Mouse (Mus musculus): ENCODE results near the gene Lgals9. TPM values are rescaled to one million over a fixed set of nuclear protein-coding genes. Genes with fewer than 3 reads are reported as not detected.

The Lgals9 gene
- polyA plus RNA-seq, 1 experiment from 2014 or later = 5.1 TPM

GRCm38 (mm10) chr11:78943083-78943482, 41.7 kb downstream of the Lgals9 start:
- H3K27me3 ChIP-seq (ENCODE audit: control insufficient read depth, insufficient read depth, low read length) = no peaks in the 10 kb centered on the region
- no peaks in the 10 kb centered on the region for H3K4me1 ChIP-seq (ENCODE audit: control insufficient read depth, insufficient read depth, low read length)
- no peaks in the 10 kb centered on the region for H3K9me3 ChIP-seq (replicated peaks; ENCODE audit: control insufficient read depth, low read length)
- no peak overlapping the region for H3K4me3 ChIP-seq (ENCODE audit: low read depth, low read length)
- ATAC-seq (replicated peaks; ENCODE audit: insufficient number of reproducible peaks, low FRiP score, low TSS enrichment, low read depth) (no peak), DNase-seq (ENCODE audit: low spot score) (no peak)
- no peak overlapping the region for H3K27ac ChIP-seq (replicated peaks; ENCODE audit: low read depth, low read length)
- 88% methylated on average over 1 of the region's 1 CpGs for WGBS
- no peak overlapping the region for H3K9ac ChIP-seq (replicated peaks; ENCODE audit: low read length)
- H3K36me3 ChIP-seq (replicated peaks; ENCODE audit: control insufficient read depth, insufficient read depth, low read depth, low read length) = no peaks in the 10 kb centered on the region
- no peak overlapping the region for H3K4me2 ChIP-seq (ENCODE audit: low read depth, low read length)

GRCm38 (mm10) chr11:78935178-78935577, 49.6 kb downstream of the Lgals9 start:
- no peaks in the 10 kb centered on the region for H3K27me3 ChIP-seq (ENCODE audit: control insufficient read depth, insufficient read depth, low read length)
- H3K9me3 ChIP-seq (replicated peaks; ENCODE audit: control insufficient read depth, low read length) = no peaks in the 10 kb centered on the region
- H3K27ac ChIP-seq (replicated peaks; ENCODE audit: low read depth, low read length) = no peak overlapping the region
- DNase-seq (ENCODE audit: low spot score) = no peak
- WGBS = 80% methylated on average over 6 of the region's 6 CpGs
- no peak for ATAC-seq (replicated peaks; ENCODE audit: insufficient number of reproducible peaks, low FRiP score, low TSS enrichment, low read depth)
- no peaks in the 10 kb centered on the region for H3K4me1 ChIP-seq (ENCODE audit: control insufficient read depth, insufficient read depth, low read length)
- H3K36me3 ChIP-seq (replicated peaks; ENCODE audit: control insufficient read depth, insufficient read depth, low read depth, low read length) = no peaks in the 10 kb centered on the region
- H3K4me2 ChIP-seq (ENCODE audit: low read depth, low read length) = no peak overlapping the region
- no peak overlapping the region for H3K9ac ChIP-seq (replicated peaks; ENCODE audit: low read length)
- H3K4me3 ChIP-seq (ENCODE audit: low read depth, low read length) = no peak overlapping the region

GRCm38 (mm10) chr11:78934727-78935126, 50.0 kb downstream of the Lgals9 start:
- WGBS = 80% methylated on average over 4 of the region's 4 CpGs
- H3K4me3 ChIP-seq (ENCODE audit: low read depth, low read length) = no peak overlapping the region
- H3K27me3 ChIP-seq (ENCODE audit: control insufficient read depth, insufficient read depth, low read length) = no peaks in the 10 kb centered on the region
- H3K4me2 ChIP-seq (ENCODE audit: low read depth, low read length) = no peak overlapping the region
- DNase-seq (ENCODE audit: low spot score) (no peak), ATAC-seq (replicated peaks; ENCODE audit: insufficient number of reproducible peaks, low FRiP score, low TSS enrichment, low read depth) (no peak)
- H3K9me3 ChIP-seq (replicated peaks; ENCODE audit: control insufficient read depth, low read length) = no peaks in the 10 kb centered on the region
- H3K9ac ChIP-seq (replicated peaks; ENCODE audit: low read length) = no peak overlapping the region
- no peaks in the 10 kb centered on the region for H3K36me3 ChIP-seq (replicated peaks; ENCODE audit: control insufficient read depth, insufficient read depth, low read depth, low read length)
- H3K4me1 ChIP-seq (ENCODE audit: control insufficient read depth, insufficient read depth, low read length) = no peaks in the 10 kb centered on the region
- H3K27ac ChIP-seq (replicated peaks; ENCODE audit: low read depth, low read length) = no peak overlapping the region

GRCm38 (mm10) chr11:78934307-78934706, 50.4 kb downstream of the Lgals9 start:
- WGBS = 84% methylated on average over 7 of the region's 7 CpGs
- Histone ChIP-seq H3K36me3 (replicated peaks; ENCODE audit: control insufficient read depth, insufficient read depth, low read depth, low read length) (no peaks in the 10 kb centered on the region), H3K9me3 (replicated peaks; ENCODE audit: control insufficient read depth, low read length) (no peaks in the 10 kb centered on the region), H3K4me3 (ENCODE audit: low read depth, low read length) (no peak overlapping the region), H3K4me2 (ENCODE audit: low read depth, low read length) (no peak overlapping the region), H3K27ac (replicated peaks; ENCODE audit: low read depth, low read length) (no peak overlapping the region), H3K4me1 (ENCODE audit: control insufficient read depth, insufficient read depth, low read length) (no peaks in the 10 kb centered on the region), H3K27me3 (ENCODE audit: control insufficient read depth, insufficient read depth, low read length) (no peaks in the 10 kb centered on the region), H3K9ac (replicated peaks; ENCODE audit: low read length) (no peak overlapping the region)
- no peak for ATAC-seq (replicated peaks; ENCODE audit: insufficient number of reproducible peaks, low FRiP score, low TSS enrichment, low read depth)
- no peak for DNase-seq (ENCODE audit: low spot score)

GRCm38 (mm10) chr11:78929345-78929744, 55.4 kb downstream of the Lgals9 start:
- no peak overlapping the region for H3K4me3 ChIP-seq (ENCODE audit: low read depth, low read length)
- WGBS = 84% methylated on average over 5 of the region's 5 CpGs
- no peak overlapping the region for H3K4me2 ChIP-seq (ENCODE audit: low read depth, low read length)
- DNase-seq (ENCODE audit: low spot score) (no peak), ATAC-seq (replicated peaks; ENCODE audit: insufficient number of reproducible peaks, low FRiP score, low TSS enrichment, low read depth) (no peak)
- no peak overlapping the region for H3K27ac ChIP-seq (replicated peaks; ENCODE audit: low read depth, low read length)
- H3K9me3 ChIP-seq (replicated peaks; ENCODE audit: control insufficient read depth, low read length) = no peaks in the 10 kb centered on the region
- peaks cover 16% of the 10 kb centered on the region for H3K27me3 ChIP-seq (ENCODE audit: control insufficient read depth, insufficient read depth, low read length)
- H3K4me1 ChIP-seq (ENCODE audit: control insufficient read depth, insufficient read depth, low read length) = no peaks in the 10 kb centered on the region
- H3K9ac ChIP-seq (replicated peaks; ENCODE audit: low read length) = no peak overlapping the region
- H3K36me3 ChIP-seq (replicated peaks; ENCODE audit: control insufficient read depth, insufficient read depth, low read depth, low read length) = no peaks in the 10 kb centered on the region

GRCm38 (mm10) chr11:78924916-78925315, 59.8 kb downstream of the Lgals9 start:
- H3K36me3 ChIP-seq (replicated peaks; ENCODE audit: control insufficient read depth, insufficient read depth, low read depth, low read length) = no peaks in the 10 kb centered on the region
- H3K9ac ChIP-seq (replicated peaks; ENCODE audit: low read length) = peak overlapping the region; percentile 50
- no peak overlapping the region for H3K27ac ChIP-seq (replicated peaks; ENCODE audit: low read depth, low read length)
- under 1% methylated on average over 37 of the region's 37 CpGs for WGBS
- peak overlapping the region; percentile 70 for H3K4me2 ChIP-seq (ENCODE audit: low read depth, low read length)
- DNase-seq (ENCODE audit: low spot score) = peak; percentile 62
- H3K27me3 ChIP-seq (ENCODE audit: control insufficient read depth, insufficient read depth, low read length) = peaks cover 27% of the 10 kb centered on the region
- ATAC-seq (replicated peaks; ENCODE audit: insufficient number of reproducible peaks, low FRiP score, low TSS enrichment, low read depth) = no peak
- H3K4me3 ChIP-seq (ENCODE audit: low read depth, low read length) = peak overlapping the region; percentile 36
- H3K9me3 ChIP-seq (replicated peaks; ENCODE audit: control insufficient read depth, low read length) = no peaks in the 10 kb centered on the region
- no peaks in the 10 kb centered on the region; the same call in 1 of the 2 replicates for H3K4me1 ChIP-seq (ENCODE audit: control insufficient read depth, insufficient read depth, low read length)

GRCm38 (mm10) chr11:78924111-78924510, 60.6 kb downstream of the Lgals9 start:
- H3K9ac ChIP-seq (replicated peaks; ENCODE audit: low read length) = no peak overlapping the region
- H3K27ac ChIP-seq (replicated peaks; ENCODE audit: low read depth, low read length) = no peak overlapping the region
- no peaks in the 10 kb centered on the region for H3K36me3 ChIP-seq (replicated peaks; ENCODE audit: control insufficient read depth, insufficient read depth, low read depth, low read length)
- no peak overlapping the region for H3K4me2 ChIP-seq (ENCODE audit: low read depth, low read length)
- H3K27me3 ChIP-seq (ENCODE audit: control insufficient read depth, insufficient read depth, low read length) = peaks cover 27% of the 10 kb centered on the region
- WGBS = 6% methylated on average over 9 of the region's 9 CpGs
- no peak overlapping the region for H3K4me3 ChIP-seq (ENCODE audit: low read depth, low read length)
- ATAC-seq (replicated peaks; ENCODE audit: insufficient number of reproducible peaks, low FRiP score, low TSS enrichment, low read depth) = no peak
- peak; percentile 33 for DNase-seq (ENCODE audit: low spot score)
- H3K4me1 ChIP-seq (ENCODE audit: control insufficient read depth, insufficient read depth, low read length) = no peaks in the 10 kb centered on the region; the same call in 1 of the 2 replicates
- H3K9me3 ChIP-seq (replicated peaks; ENCODE audit: control insufficient read depth, low read length) = no peaks in the 10 kb centered on the region

GRCm38 (mm10) chr11:78922678-78923407, 61.9 kb downstream of the Lgals9 start:
- Histone ChIP-seq H3K4me1 (ENCODE audit: control insufficient read depth, insufficient read depth, low read length) (no peaks in the 10 kb centered on the region; the same call in 1 of the 2 replicates), H3K9me3 (replicated peaks; ENCODE audit: control insufficient read depth, low read length) (no peaks in the 10 kb centered on the region), H3K4me3 (ENCODE audit: low read depth, low read length) (no peak overlapping the region), H3K36me3 (replicated peaks; ENCODE audit: control insufficient read depth, insufficient read depth, low read depth, low read length) (no peaks in the 10 kb centered on the region), H3K4me2 (ENCODE audit: low read depth, low read length) (no peak overlapping the region), H3K27me3 (ENCODE audit: control insufficient read depth, insufficient read depth, low read length) (peaks cover 27% of the 10 kb centered on the region), H3K9ac (replicated peaks; ENCODE audit: low read length) (no peak overlapping the region), H3K27ac (replicated peaks; ENCODE audit: low read depth, low read length) (no peak overlapping the region)
- ATAC-seq (replicated peaks; ENCODE audit: insufficient number of reproducible peaks, low FRiP score, low TSS enrichment, low read depth) (no peak), DNase-seq (ENCODE audit: low spot score) (peak; percentile 68)
- WGBS = 33% methylated on average over 8 of the region's 8 CpGs
